Mouse (Mus musculus) heart, postnatal 4 days (tissue): ENCODE results near the gene Nos2. TPM values are rescaled to one million over a fixed set of nuclear protein-coding genes. Genes with fewer than 3 reads are reported as not detected.
A peak's percentile ranks its signal among the peaks of the same experiment; 100 is the strongest.
"Not testable (repeated sequence)": the region's sequence is repeated elsewhere in the genome, so short reads cannot be mapped to it uniquely, and the experiment has no call there.

Experiments used
- DNase-seq: peaks from one replicate; pipeline ENCODE4 v3.0.0; 2021
- total RNA-seq, 2 experiments: library from RNA; stranded (reverse); gene quantifications; 2 replicates each; pipeline ENCODE4 v1.2.3; 2021

Gene Nos2
- total RNA-seq, 2 experiments from 2014 or later = 5.6 to 6.5 TPM

GRCm38 (mm10) chr11:78959841-78960520 lies 39.4 kb downstream of the Nos2 start:
- DNase-seq = peak; percentile 58

DNA sequence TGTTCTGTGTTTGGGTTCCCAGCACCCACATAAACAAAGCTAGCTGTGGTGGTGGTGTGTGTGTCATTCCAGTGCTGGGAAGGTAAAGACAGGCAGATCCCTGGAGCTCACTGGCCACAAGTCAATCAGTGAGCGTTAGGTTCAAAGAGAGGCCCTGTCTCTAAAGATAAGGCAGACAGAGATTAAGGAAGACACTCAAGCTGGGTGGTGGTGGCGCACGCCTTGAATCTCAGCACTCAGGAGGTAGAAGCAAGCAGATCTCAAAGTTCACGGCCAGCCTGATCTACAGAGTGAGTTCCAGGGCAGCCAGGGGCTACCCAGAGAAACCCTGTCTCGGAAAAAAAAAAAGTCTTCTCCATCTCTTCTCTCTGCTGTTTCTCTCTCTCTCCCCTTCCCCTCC lies 40.6 kb downstream of the Nos2 start:
- DNase-seq = no peak

GRCm38 (mm10) chr11:78967371-78967770 lies 46.8 kb downstream of the Nos2 start:
- peak; percentile 69 for DNase-seq

DNA sequence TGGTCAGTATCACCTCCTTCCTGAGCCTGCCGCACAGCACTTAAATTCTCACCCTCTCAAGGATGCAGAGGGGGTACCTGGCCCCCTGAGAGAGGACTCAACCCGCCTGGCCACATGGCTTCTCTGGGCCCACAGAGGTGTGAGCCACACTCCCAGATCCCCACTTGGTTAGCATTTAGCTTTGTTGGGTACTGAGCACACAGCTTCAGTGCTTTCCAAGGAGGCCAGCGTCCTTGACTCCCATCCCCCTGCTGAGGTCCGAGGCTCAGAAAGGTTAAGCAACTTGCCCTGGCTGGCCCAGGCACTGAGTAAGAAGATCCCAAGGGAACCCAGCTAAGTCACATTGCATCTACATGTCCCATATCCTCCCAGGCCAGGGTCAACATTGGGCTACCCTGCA lies 47.5 kb downstream of the Nos2 start:
- no peak for DNase-seq

GRCm38 (mm10) chr11:78971096-78971495 lies 50.5 kb downstream of the Nos2 start:
- DNase-seq = no peak

GRCm38 (mm10) chr11:78971746-78972145 lies 51.2 kb downstream of the Nos2 start:
- DNase-seq = no peak

- DNase-seq = no peak
These were observed 51.7 kb downstream of the Nos2 start for GRCm38 (mm10) chr11:78972328-78972727.

- no peak for DNase-seq
These were observed 52.3 kb downstream of the Nos2 start for GRCm38 (mm10) chr11:78972811-78973351.

- DNase-seq = peak; percentile 69
These were observed 53.0 kb downstream of the Nos2 start for GRCm38 (mm10) chr11:78973381-78974150.

DNA sequence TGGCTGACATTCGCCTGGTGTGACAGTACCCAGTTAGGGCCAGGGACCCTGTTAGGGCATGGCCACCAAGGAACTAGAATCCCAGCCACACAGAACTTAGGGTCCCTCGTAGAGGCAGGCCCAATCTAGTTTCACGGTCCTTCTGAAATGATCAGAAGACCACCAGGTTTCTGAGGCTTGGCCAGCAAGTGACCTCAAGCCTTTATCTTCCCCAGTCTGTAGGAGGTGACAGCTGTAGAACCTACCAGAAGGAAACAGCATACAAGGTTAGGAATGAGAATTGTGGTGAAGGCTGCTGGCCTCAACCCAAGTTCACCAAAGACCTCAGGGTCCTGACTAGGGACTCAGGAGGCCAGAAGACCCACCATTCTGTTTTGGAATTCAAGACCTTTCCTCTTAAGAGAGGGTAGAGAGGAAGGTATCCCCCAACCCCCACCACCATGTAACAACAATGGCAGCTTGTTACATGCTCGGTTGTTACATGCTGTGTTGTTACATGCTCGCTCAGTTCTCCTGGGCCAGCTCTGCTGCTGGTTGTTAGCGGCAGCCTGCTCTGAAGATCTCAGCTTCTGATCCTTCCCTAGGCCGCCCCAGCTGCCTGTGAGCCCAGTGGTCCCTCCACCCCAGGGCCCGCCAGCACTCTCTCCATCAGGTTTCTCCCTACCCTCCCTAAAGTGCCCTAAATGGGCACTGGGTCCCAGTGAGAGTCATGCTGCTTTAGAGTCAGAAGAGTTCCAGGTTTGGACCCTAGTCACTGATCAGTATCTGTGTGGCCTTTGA lies 56.3 kb downstream of the Nos2 start:
- DNase-seq = no peak

GRCm38 (mm10) chr11:78978176-78979019 lies 57.8 kb downstream of the Nos2 start:
- DNase-seq = no peak

DNA sequence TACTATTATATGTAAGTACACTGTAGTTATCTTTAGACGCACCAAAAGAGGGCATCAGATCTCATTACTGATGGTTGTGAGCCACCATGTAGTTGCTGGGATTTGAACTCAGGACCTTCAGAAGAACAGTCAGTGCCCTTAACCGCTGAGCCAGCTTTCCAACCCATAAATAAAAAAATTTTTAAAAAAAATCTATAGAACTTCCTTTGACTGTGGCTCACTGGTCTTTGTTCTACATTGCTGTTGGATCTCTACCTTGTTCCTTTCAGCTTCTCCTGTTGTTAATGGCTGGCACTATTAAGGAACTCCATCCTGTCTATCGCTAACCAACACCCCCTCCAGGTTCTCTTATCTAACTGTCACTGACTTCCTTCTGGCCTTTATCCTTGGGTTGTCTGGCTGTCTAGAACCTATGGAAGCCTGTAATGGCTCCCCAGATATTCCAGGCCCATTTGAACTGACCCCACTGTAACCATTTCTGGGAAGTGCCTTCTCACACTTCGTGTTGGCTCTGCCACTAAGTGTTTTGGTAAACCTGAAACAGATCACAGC lies 59.6 kb downstream of the Nos2 start:
- DNase-seq = no peak

GRCm38 (mm10) chr11:78982042-78982441 lies 61.5 kb downstream of the Nos2 start:
- DNase-seq = no peak

GRCm38 (mm10) chr11:78982513-78983291 lies 62.1 kb downstream of the Nos2 start:
- DNase-seq = no peak

DNA sequence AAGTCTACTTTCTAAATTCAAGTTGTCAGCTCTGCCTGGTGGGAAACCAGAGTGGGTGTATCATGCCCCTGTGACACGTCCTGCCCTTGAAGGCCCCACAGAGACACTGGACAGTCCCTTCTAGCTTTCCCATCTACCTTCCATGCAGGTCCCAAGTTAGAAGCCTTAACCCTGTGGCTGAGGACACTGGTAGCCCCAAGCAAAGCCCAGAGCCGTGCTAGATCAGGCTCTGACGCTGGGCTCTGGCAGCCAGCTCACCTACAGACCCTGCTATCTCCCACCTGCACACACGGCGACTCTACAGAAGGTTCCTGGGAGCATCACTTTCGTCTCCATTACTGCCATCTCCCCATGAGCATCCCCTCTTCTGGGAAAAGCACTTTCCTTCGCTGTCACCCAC lies 63.0 kb downstream of the Nos2 start:
- DNase-seq = no peak

DNA sequence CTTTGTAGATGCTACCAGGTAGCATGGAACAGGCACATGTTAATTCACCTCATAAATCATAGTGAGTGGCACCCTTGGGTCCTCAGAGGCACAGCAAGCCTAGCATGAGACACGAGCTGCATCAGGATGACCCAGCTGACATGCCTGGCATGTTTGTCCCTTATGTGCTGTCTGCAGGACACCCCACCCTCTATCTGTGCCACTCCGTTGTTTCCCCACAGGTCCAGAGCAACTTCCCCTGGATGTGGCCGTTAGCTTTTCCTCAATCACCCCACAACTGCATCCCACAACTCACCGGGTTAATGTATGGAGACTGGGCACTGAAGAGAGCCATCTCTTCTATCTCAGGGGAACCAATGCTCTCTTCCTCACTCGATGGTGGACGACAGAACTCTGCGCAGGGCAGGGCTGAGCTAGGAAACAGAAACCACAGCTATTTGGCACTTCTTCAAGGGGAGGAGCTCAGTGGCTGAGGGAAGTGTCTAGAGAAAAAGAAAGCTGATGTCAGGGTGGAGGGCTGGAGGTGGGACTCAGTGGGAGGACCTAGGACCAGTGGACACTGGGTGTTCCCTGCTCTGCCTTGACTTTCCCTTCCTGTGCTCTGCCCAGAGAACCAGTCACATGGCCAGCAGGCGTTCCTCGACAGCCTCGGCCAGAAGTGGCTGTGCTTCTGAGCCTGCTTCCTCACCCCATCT lies 64.0 kb downstream of the Nos2 start, which contains the start of gene Lgals9:
TSS of gene Lgals9 (minus strand) at position 464 of the 695 bp plus-strand sequence.
- DNase-seq = peak; percentile 78

GRCm38 (mm10) chr11:78985505-78985904 lies 64.9 kb downstream of the Nos2 start:
- DNase-seq = no peak

DNA sequence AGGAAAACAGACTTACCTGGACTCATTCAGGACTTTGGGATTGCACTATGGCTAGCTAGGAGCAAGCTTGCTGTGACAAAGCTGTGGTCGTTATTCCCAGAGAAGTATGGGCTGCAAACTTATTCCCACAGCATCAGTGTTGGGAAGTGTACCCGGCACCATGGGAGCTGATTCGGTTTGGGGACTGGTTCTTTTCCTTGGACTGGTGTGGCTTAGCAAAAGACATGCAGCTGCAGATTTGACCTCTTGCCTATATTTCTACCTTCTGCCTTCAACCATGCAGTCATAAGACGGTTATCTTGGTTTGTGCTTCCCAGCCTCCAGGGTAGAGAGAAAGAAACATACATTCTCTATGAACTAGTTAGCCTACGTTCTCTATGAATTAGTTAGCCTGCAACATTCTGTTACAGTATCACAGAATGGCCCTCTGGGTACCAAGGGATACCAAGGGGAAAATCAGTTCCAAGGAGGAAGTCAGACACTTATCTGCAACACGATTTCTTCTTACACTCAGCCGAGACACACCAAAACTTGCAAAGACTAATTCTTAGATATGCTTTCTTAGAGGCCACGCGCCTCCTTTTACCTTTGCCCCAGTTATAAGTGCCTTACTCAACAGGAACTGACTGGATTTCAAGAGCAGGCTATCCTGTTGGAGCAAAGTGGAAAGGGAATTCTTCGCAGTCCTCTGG lies 65.9 kb downstream of the Nos2 start:
- no peak for DNase-seq

- not testable (repeated sequence) for DNase-seq
These were observed 68.6 kb downstream of the Nos2 start for GRCm38 (mm10) chr11:78989206-78989605.
